Mouse (Mus musculus) mouse embryonic stem cell (cell line): Measurements from ENCODE around the gene Zfp626.
"Not testable (repeated sequence)": the region's sequence is repeated elsewhere in the genome, so short reads cannot be mapped to it uniquely, and the experiment has no call there.

Experiments
- in situ Hi-C, 2 experiments: fragments of 300-500 bp; cut with MboI; formaldehyde crosslinking; loops; 1 replicate in 1 of 2; 3 replicates in 1 of 2; pipeline ENCODE4 v1.14.3; 2019 to 2020; ENCODE audit warnings: low sequenced_read_pairs in 2 of 2, low pct_unique_long_range_greater_than_20kb in 1 of 2, mixed read lengths in 1 of 2; ENCODE audit not compliant: unreplicated experiment in 1 of 2

Zfp626 gene

GRCm38 (mm10) chr7:27806896-27807295 lies at the start of gene Zfp626:
TSS of gene Zfp626 (plus strand) at chr7:27807196.
- in situ Hi-C loops = not testable (repeated sequence)

GRCm38 (mm10) chr7:27765176-27765886 lies 41.7 kb upstream of the Zfp626 start:
- in situ Hi-C loops = no loop called here

GRCm38 (mm10) chr7:27789306-27789705 lies 17.7 kb upstream of the Zfp626 start:
- in situ Hi-C loops = no loop called here

- in situ Hi-C loops = not testable (repeated sequence)
Measured at GRCm38 (mm10) chr7:27793865-27794264, 13.1 kb upstream of the Zfp626 start.

GRCm38 (mm10) chr7:27794566-27794965 lies 12.4 kb upstream of the Zfp626 start:
- in situ Hi-C loops = no loop called here

- in situ Hi-C loops = no loop called here
Measured at GRCm38 (mm10) chr7:27797906-27798811, 8.8 kb upstream of the Zfp626 start.

GRCm38 (mm10) chr7:27801137-27801536 lies 5.9 kb upstream of the Zfp626 start:
- in situ Hi-C loops = no loop called here

GRCm38 (mm10) chr7:27802986-27803385 lies 4.0 kb upstream of the Zfp626 start:
- in situ Hi-C loops = no loop called here

GRCm38 (mm10) chr7:27804297-27805030 lies 2.5 kb upstream of the Zfp626 start:
- in situ Hi-C loops = no loop called here

GRCm38 (mm10) chr7:27807305-27807704 lies 309 bp downstream of the Zfp626 start:
- in situ Hi-C loops = not testable (repeated sequence)

GRCm38 (mm10) chr7:27818526-27819110 lies 11.6 kb downstream of the Zfp626 start:
- in situ Hi-C loops = no loop called here

GRCm38 (mm10) chr7:27822611-27823010 lies 15.6 kb downstream of the Zfp626 start:
- in situ Hi-C loops = no loop called here

- in situ Hi-C loops = no loop called here
Measured at GRCm38 (mm10) chr7:27834131-27834530, 27.1 kb downstream of the Zfp626 start.

GRCm38 (mm10) chr7:27837896-27838295 lies 30.9 kb downstream of the Zfp626 start:
- in situ Hi-C loops = no loop called here

GRCm38 (mm10) chr7:27838323-27839249 lies 31.6 kb downstream of the Zfp626 start, which contains the start of gene Zfp59:
TSS of gene Zfp59 (plus strand) at chr7:27838607.
- in situ Hi-C loops = no loop called here

- in situ Hi-C loops = no loop called here
Measured at GRCm38 (mm10) chr7:27839596-27839995, 32.6 kb downstream of the Zfp626 start.

- in situ Hi-C loops = no loop called here
Measured at GRCm38 (mm10) chr7:27840104-27840503, 33.1 kb downstream of the Zfp626 start.

GRCm38 (mm10) chr7:27857227-27857626 lies 50.2 kb downstream of the Zfp626 start, which contains the start of gene Zfp607a:
TSS of gene Zfp607a (plus strand) at chr7:27857527.
- in situ Hi-C loops = no loop called here
